Mouse (Mus musculus) lung, postnatal 36 days (tissue): ENCODE data around the gene Stat2.
"Not testable (repeated sequence)": the region's sequence is repeated elsewhere in the genome, so short reads cannot be mapped to it uniquely, and the experiment has no call there.

Experiments used
- DNase-seq: peaks from one replicate; pipeline ENCODE4 v3.0.0; 2022; ENCODE audit warnings: mixed read lengths

The Stat2 gene

GRCm38 (mm10) chr10:128302357-128302756 is 32.0 kb downstream of the Stat2 start:
- DNase-seq, result no peak

GRCm38 (mm10) chr10:128302785-128303125 is 32.4 kb downstream of the Stat2 start:
- DNase-seq, result no peak

GRCm38 (mm10) chr10:128303126-128304021 is 33.0 kb downstream of the Stat2 start, which contains the start of gene Pan2:
Gene Pan2 (plus strand): TSS chr10:128303335.
- DNase-seq, result peak; percentile 100

GRCm38 (mm10) chr10:128309654-128310053 is 39.3 kb downstream of the Stat2 start:
- DNase-seq, result no peak

- DNase-seq, result peak; percentile 10
These were observed 39.8 kb downstream of the Stat2 start for GRCm38 (mm10) chr10:128310177-128310576.

GRCm38 (mm10) chr10:128310902-128311301 is 40.5 kb downstream of the Stat2 start:
- no peak for DNase-seq

- no peak for DNase-seq
These were observed 45.2 kb downstream of the Stat2 start for GRCm38 (mm10) chr10:128315578-128315977.

- DNase-seq, result no peak
These were observed 51.3 kb downstream of the Stat2 start for GRCm38 (mm10) chr10:128321641-128322040.

GRCm38 (mm10) chr10:128322141-128323108 is 52.1 kb downstream of the Stat2 start, which contains the start of gene Cnpy2:
Gene Cnpy2 (plus strand): TSS chr10:128322459.
- DNase-seq, result peak; percentile 88

GRCm38 (mm10) chr10:128323516-128323915 is 53.2 kb downstream of the Stat2 start:
- no peak for DNase-seq

GRCm38 (mm10) chr10:128326825-128327224 is 56.5 kb downstream of the Stat2 start:
- no peak for DNase-seq

- DNase-seq, result no peak
These were observed 57.3 kb downstream of the Stat2 start for GRCm38 (mm10) chr10:128327610-128328009.

- not testable (repeated sequence) for DNase-seq
These were observed 62.2 kb downstream of the Stat2 start for GRCm38 (mm10) chr10:128332358-128333249.

GRCm38 (mm10) chr10:128335582-128335981 is 65.2 kb downstream of the Stat2 start:
- DNase-seq, result peak; percentile 93

- DNase-seq, result no peak
These were observed 65.8 kb downstream of the Stat2 start for GRCm38 (mm10) chr10:128336195-128336594.

- no peak for DNase-seq
These were observed 66.2 kb downstream of the Stat2 start for GRCm38 (mm10) chr10:128336597-128336996.

- DNase-seq, result peak; percentile 98
These were observed 67.2 kb downstream of the Stat2 start, which contains the start of gene Cs for GRCm38 (mm10) chr10:128337306-128338181. Gene Cs (plus strand): TSS chr10:128337734.

GRCm38 (mm10) chr10:128338415-128338814 is 68.1 kb downstream of the Stat2 start:
- no peak for DNase-seq

- no peak for DNase-seq
These were observed 68.6 kb downstream of the Stat2 start for GRCm38 (mm10) chr10:128338948-128339347.

- DNase-seq, result no peak
These were observed 69.9 kb downstream of the Stat2 start for GRCm38 (mm10) chr10:128340257-128340656.
